Mouse (Mus musculus) heart, embryonic 16.5 days (tissue): ENCODE measurements at regions not wholly inside any gene's neighbourhood (a gene's known extent, or its start where the extent isn't known, plus 50 kb on each side); places are given as distances from the start of the nearest gene placed in this dataset.
"Not testable (repeated sequence)": the region's sequence is repeated elsewhere in the genome, so short reads cannot be mapped to it uniquely, and the experiment has no call there.

ENCODE experiments used
- ATAC-seq: fragments of 200-750 bp; cut with Nextera tagmentation; replicated peaks from 2 replicates; pipeline ENCODE4 v1.8.0; 2017; ENCODE audit warnings: moderate number of reproducible peaks; ENCODE audit not compliant: insufficient read depth, low FRiP score; ENCODE audit errors: extremely low read depth
- H3K27ac ChIP-seq: fragments of 300-500 bp; sonication (generic); 2 replicates; pipeline ENCODE4 v1.5.1; 2014; ENCODE audit warnings: mild to moderate bottlenecking, low read length, control low read depth, moderate library complexity
- H3K27me3 ChIP-seq: fragments of 300-500 bp; sonication (generic); 2 replicates; pipeline ENCODE4 v1.6.1; 2014; ENCODE audit warnings: low read length, mixed read lengths; ENCODE audit not compliant: control insufficient read depth, insufficient read depth
- H3K36me3 ChIP-seq: fragments of 300-500 bp; sonication (generic); 2 replicates; pipeline ENCODE4 v1.6.1; 2014; ENCODE audit not compliant: control insufficient read depth, insufficient read depth
- H3K4me1 ChIP-seq: fragments of 300-500 bp; sonication (generic); 2 replicates; pipeline ENCODE4 v1.6.1; 2014; ENCODE audit warnings: low read length, mixed read lengths; ENCODE audit not compliant: control insufficient read depth, insufficient read depth
- H3K4me2 ChIP-seq: fragments of 300-500 bp; sonication (generic); 2 replicates; pipeline ENCODE4 v1.6.1; 2014; ENCODE audit warnings: low read depth, mild to moderate bottlenecking, control low read depth, low read length
- H3K4me3 ChIP-seq: fragments of 300-500 bp; sonication (generic); 2 replicates; pipeline ENCODE4 v1.5.1; 2014; ENCODE audit warnings: mild to moderate bottlenecking, control low read depth, low read length
- H3K9ac ChIP-seq: fragments of 300-500 bp; sonication (generic); 2 replicates; pipeline ENCODE4 v1.6.1; 2014; ENCODE audit warnings: low read length, control low read depth
- H3K9me3 ChIP-seq: fragments of 300-500 bp; sonication (generic); replicated peaks from 2 replicates; pipeline ENCODE4 v1.6.1; 2016; ENCODE audit warnings: low read length; ENCODE audit not compliant: control insufficient read depth
- WGBS: fragments of 180-500 bp; shearing (Covaris S2); extraction: QIAGEN DNeasy Blood & Tissue Kit; methylation state at CpG from one replicate; pipeline ENCODE4 v1.1.7; 2014; 5-methylcytosine and 5-hydroxymethylcytosine counted together

- no peaks in the 10 kb centered on the region for H3K4me1 ChIP-seq
- H3K27ac ChIP-seq, result no peak overlapping the region
- H3K9ac ChIP-seq, result no peak overlapping the region
- no peak overlapping the region for H3K4me2 ChIP-seq
- H3K27me3 ChIP-seq, result no peaks in the 10 kb centered on the region
- no peak for ATAC-seq
- H3K9me3 ChIP-seq, result no peaks in the 10 kb centered on the region
- no peaks in the 10 kb centered on the region for H3K36me3 ChIP-seq
- no peak overlapping the region for H3K4me3 ChIP-seq
- WGBS, result 76% methylated on average over 3 of the region's 3 CpGs
These were observed 299.7 kb upstream of the Pou3f2 start for GRCm38 (mm10) chr4:22787866-22788265.

GRCm38 (mm10) chr4:22763026-22763425, 274.9 kb upstream of the Pou3f2 start:
- H3K4me3 ChIP-seq, H3K36me3 ChIP-seq, ATAC-seq, H3K9me3 ChIP-seq, H3K4me2 ChIP-seq, H3K27me3 ChIP-seq, H3K27ac ChIP-seq, H3K9ac ChIP-seq, H3K4me1 ChIP-seq: not testable (repeated sequence)
- 85% methylated on average over 4 of the region's 4 CpGs for WGBS
